Mouse (Mus musculus) MEL (cell line): ENCODE measurements around the gene Atg13. TPM values are rescaled to one million over a fixed set of nuclear protein-coding genes. Genes with fewer than 3 reads are reported as not detected.

Experiments
- DNase-seq: peaks from one replicate; pipeline ENCODE4 v3.0.0; 2011; ENCODE audit warnings: low read depth, low spot score
- H3K27ac ChIP-seq: 2 replicates; pipeline ENCODE4 v1.5.1; 2012; ENCODE audit warnings: low read depth, mild to moderate bottlenecking, control low read depth, low read length, moderate library complexity; ENCODE audit not compliant: control insufficient read depth
- H3K27me3 ChIP-seq, 2 experiments: fragments of 150-350 bp in 1 of 2; sonication (generic) in 1 of 2; 2 replicates each; pipeline ENCODE4 v1.6.1; 2012; ENCODE audit warnings: low read length in 2 of 2, mild to moderate bottlenecking in 2 of 2, improper control_type of control experiment in 1 of 2, moderate library complexity in 1 of 2; ENCODE audit not compliant: insufficient read depth in 2 of 2, control insufficient read depth in 1 of 2
- H3K36me3 ChIP-seq, 2 experiments: 2 replicates each; pipeline ENCODE4 v1.6.1; 2012 to 2014; ENCODE audit warnings: low read length in 2 of 2, improper control_type of control experiment in 1 of 2, inconsistent platforms in 1 of 2, mild to moderate bottlenecking in 1 of 2; ENCODE audit not compliant: insufficient read depth in 2 of 2, control insufficient read depth in 1 of 2
- H3K4me1 ChIP-seq, 2 experiments: fragments of 150-350 bp in 1 of 2; sonication (generic) in 1 of 2; 2 replicates each; pipeline ENCODE4 v1.6.1; 2012; ENCODE audit warnings: low read length in 2 of 2, improper control_type of control experiment in 1 of 2, mild to moderate bottlenecking in 1 of 2; ENCODE audit not compliant: insufficient read depth in 2 of 2, control insufficient read depth in 1 of 2
- H3K4me3 ChIP-seq, 2 experiments: fragments of 150-350 bp in 1 of 2; sonication (generic) in 1 of 2; 2 replicates each; pipeline ENCODE4 v1.5.1; 2012; ENCODE audit warnings: low read depth in 2 of 2, low read length in 2 of 2, mild to moderate bottlenecking in 2 of 2, moderate library complexity in 2 of 2, control low read depth in 1 of 2, improper control_type of control experiment in 1 of 2; ENCODE audit not compliant: control insufficient read depth in 1 of 2, insufficient read depth in 1 of 2
- H3K79me2 ChIP-seq: 2 replicates; pipeline ENCODE4 v1.6.1; 2012; ENCODE audit warnings: mild to moderate bottlenecking, low read length, moderate library complexity; ENCODE audit not compliant: control insufficient read depth, poor library complexity, insufficient read depth
- H3K9ac ChIP-seq: 2 replicates; pipeline ENCODE4 v1.6.1; 2012; ENCODE audit warnings: low read depth, mild to moderate bottlenecking, control low read depth, low read length, moderate library complexity; ENCODE audit not compliant: control insufficient read depth, poor library complexity, severe bottlenecking
- H3K9me3 ChIP-seq: fragments of 150-350 bp; sonication (generic); replicated peaks from 2 replicates; pipeline ENCODE4 v1.6.1; 2012; ENCODE audit warnings: mild to moderate bottlenecking, low read length, improper control_type of control experiment, moderate library complexity; ENCODE audit not compliant: insufficient read depth
- BHLHE40 ChIP-seq: IDR thresholded peaks from 2 replicates; pipeline ENCODE4 v1.6.1; 2012; ENCODE audit warnings: low read depth, mild to moderate bottlenecking, inconsistent platforms, low read length, improper control_type of control experiment, borderline replicate concordance
- CHD1 ChIP-seq: IDR thresholded peaks from 2 replicates; pipeline ENCODE4 v1.6.1; 2012; ENCODE audit warnings: low read depth, mild to moderate bottlenecking, inconsistent platforms, low read length, improper control_type of control experiment
- CHD2 ChIP-seq: IDR thresholded peaks from 2 replicates; pipeline ENCODE4 v1.6.1; 2011; ENCODE audit warnings: low read length, improper control_type of control experiment
- CTCF ChIP-seq, 3 experiments: IDR thresholded peaks in 2 of 3; conservative IDR thresholded peaks in 1 of 3; 2 replicates each; pipeline ENCODE4 v1.5.1; 2011 to 2012; ENCODE audit warnings: low read length in 3 of 3, low read depth in 2 of 3, mild to moderate bottlenecking in 2 of 3, improper control_type of control experiment in 1 of 3, inconsistent platforms in 1 of 3, mixed read lengths in 1 of 3, moderate library complexity in 1 of 3; ENCODE audit not compliant: control insufficient read depth in 1 of 3, insufficient read depth in 1 of 3, poor library complexity in 1 of 3, severe bottlenecking in 1 of 3
- E2F4 ChIP-seq: IDR thresholded peaks from 2 replicates; pipeline ENCODE4 v1.6.1; 2011; ENCODE audit warnings: low read depth, low read length, improper control_type of control experiment, borderline replicate concordance
- EP300 ChIP-seq, 2 experiments: IDR thresholded peaks; 2 replicates each; pipeline ENCODE4 v1.6.1; 2011; ENCODE audit warnings: improper control_type of control experiment in 2 of 2, low read length in 2 of 2, low read depth in 1 of 2, mild to moderate bottlenecking in 1 of 2
- ETS1 ChIP-seq: IDR thresholded peaks from 2 replicates; pipeline ENCODE4 v1.6.1; 2012; ENCODE audit warnings: low read depth, mild to moderate bottlenecking, inconsistent platforms, low read length, improper control_type of control experiment, moderate library complexity
- GABPA ChIP-seq: IDR thresholded peaks from 2 replicates; pipeline ENCODE4 v1.6.1; 2012; ENCODE audit warnings: low read depth, mild to moderate bottlenecking, inconsistent platforms, low read length, improper control_type of control experiment, moderate library complexity
- GATA1 ChIP-seq: IDR thresholded peaks from 2 replicates; pipeline ENCODE4 v1.6.1; 2011; ENCODE audit warnings: low read depth, low read length, improper control_type of control experiment
- MAFK ChIP-seq: IDR thresholded peaks from 2 replicates; pipeline ENCODE4 v1.6.1; 2011; ENCODE audit warnings: low read depth, mild to moderate bottlenecking, low read length, improper control_type of control experiment, borderline replicate concordance
- MAX ChIP-seq: IDR thresholded peaks from 2 replicates; pipeline ENCODE4 v1.6.1; 2011; ENCODE audit warnings: low read length, improper control_type of control experiment
- MEF2A ChIP-seq: IDR thresholded peaks from 2 replicates; pipeline ENCODE4 v1.6.1; 2014; ENCODE audit warnings: low read depth, mild to moderate bottlenecking, inconsistent platforms, low read length, improper control_type of control experiment; ENCODE audit not compliant: poor library complexity, insufficient replicate concordance, severe bottlenecking; ENCODE audit errors: extremely low read depth
- MYB ChIP-seq: IDR thresholded peaks from 2 replicates; pipeline ENCODE4 v1.6.1; 2011; ENCODE audit warnings: mild to moderate bottlenecking, low read depth, low read length, improper control_type of control experiment
- MYC ChIP-seq: IDR thresholded peaks from 2 replicates; pipeline ENCODE4 v1.6.1; 2011; ENCODE audit warnings: low read depth, mild to moderate bottlenecking, low read length, improper control_type of control experiment, moderate library complexity
- NELFE ChIP-seq: IDR thresholded peaks from 2 replicates; pipeline ENCODE4 v1.6.1; 2011; ENCODE audit warnings: low read depth, low read length, improper control_type of control experiment
- NRF1 ChIP-seq: IDR thresholded peaks from 2 replicates; pipeline ENCODE4 v1.6.1; 2014; ENCODE audit warnings: low read depth, mild to moderate bottlenecking, inconsistent platforms, low read length, improper control_type of control experiment, moderate library complexity; ENCODE audit not compliant: poor library complexity, insufficient read depth, severe bottlenecking
- POLR2A ChIP-seq, 2 experiments: IDR thresholded peaks; 2 replicates each; pipeline ENCODE4 v1.6.1; 2011 to 2012; ENCODE audit warnings: low read length in 2 of 2, mild to moderate bottlenecking in 2 of 2, control low read depth in 1 of 2, improper control_type of control experiment in 1 of 2, low read depth in 1 of 2, moderate library complexity in 1 of 2; ENCODE audit not compliant: control insufficient read depth in 1 of 2, insufficient read depth in 1 of 2, poor library complexity in 1 of 2
- POLR2AphosphoS2 ChIP-seq: IDR thresholded peaks from 2 replicates; pipeline ENCODE4 v1.6.1; 2011; ENCODE audit warnings: low read length, improper control_type of control experiment
- POLR2AphosphoS5 ChIP-seq: IDR thresholded peaks from 2 replicates; pipeline ENCODE4 v1.6.1; 2012; ENCODE audit warnings: low read depth, borderline replicate concordance, mild to moderate bottlenecking, inconsistent platforms, low read length, moderate library complexity, mixed read lengths
- RAD21 ChIP-seq: IDR thresholded peaks from 2 replicates; pipeline ENCODE4 v1.6.1; 2011; ENCODE audit warnings: mild to moderate bottlenecking, low read depth, low read length, improper control_type of control experiment
- RCOR1 ChIP-seq: IDR thresholded peaks from 2 replicates; pipeline ENCODE4 v1.6.1; 2012; ENCODE audit warnings: low read depth, mild to moderate bottlenecking, inconsistent platforms, low read length, improper control_type of control experiment
- SMC3 ChIP-seq: IDR thresholded peaks from 2 replicates; pipeline ENCODE4 v1.6.1; 2011; ENCODE audit warnings: low read depth, low read length, improper control_type of control experiment
- TAL1 ChIP-seq: IDR thresholded peaks from 2 replicates; pipeline ENCODE4 v1.6.1; 2012; ENCODE audit warnings: mild to moderate bottlenecking, inconsistent platforms, low read length, moderate library complexity, mixed read lengths
- USF1 ChIP-seq: IDR thresholded peaks from 2 replicates; pipeline ENCODE4 v1.6.1; 2014; ENCODE audit warnings: low read depth, mild to moderate bottlenecking, inconsistent platforms, low read length, improper control_type of control experiment, moderate library complexity
- ZC3H11A ChIP-seq: IDR thresholded peaks from 2 replicates; pipeline ENCODE4 v1.6.1; 2012; ENCODE audit warnings: low read depth, mild to moderate bottlenecking, inconsistent platforms, low read length, improper control_type of control experiment
- ZKSCAN1 ChIP-seq: IDR thresholded peaks from 2 replicates; pipeline ENCODE4 v1.6.1; 2012; ENCODE audit warnings: low read depth, mild to moderate bottlenecking, inconsistent platforms, low read length, improper control_type of control experiment, moderate library complexity
- ZMIZ1 ChIP-seq: IDR thresholded peaks from 2 replicates; pipeline ENCODE4 v1.6.1; 2012; ENCODE audit warnings: low read depth, mild to moderate bottlenecking, inconsistent platforms, low read length, improper control_type of control experiment, moderate library complexity
- polyA plus RNA-seq, 2 experiments: library from polyadenylated mRNA; stranded (reverse) in 1 of 2; unstranded in 1 of 2; fragments of >175 nt in 1 of 2; fragments of >200 nt in 1 of 2; gene quantifications; 2 replicates each; pipeline versions ENCODE4 v1.2.1 to v1.2.4; 2012; ENCODE audit warnings: low replicate concordance in 2 of 2, low read depth in 1 of 2; ENCODE audit not compliant: insufficient read length in 2 of 2, insufficient read depth in 1 of 2, missing spikeins in 1 of 2
- total RNA-seq: library from RNA; depleted of rRNA; stranded (reverse); fragments of 300-350 nt; gene quantifications from 2 replicates; pipeline ENCODE4 v1.2.3, GENCODE M21; 2012

The Atg13 gene
- total and polyA plus RNA-seq, 3 experiments: 8.4 to 27.7 TPM; not detected in 1

- TF ChIP-seq EP300 (IDR thresholded peaks at IDR 0.05; ENCODE audit: low read depth in 1 of 2, low read length in 2 of 2): 0 out of 4 replicates have a peak, but pooled peaks of 1 of the 2 experiments have one; percentile 34
- 0 out of 2 replicates have a peak, but pooled peaks have one; percentile 45 for TF ChIP-seq RCOR1
- peak; percentile 52; the same call in 1 of the 2 replicates for TF ChIP-seq GATA1
- TF ChIP-seq MAX: peak; percentile 43; the same call in 1 of the 2 replicates
- no peak for TF ChIP-seq GABPA
- Histone ChIP-seq H3K4me3 (peak overlapping the region; percentile 79 to 83), H3K9ac (peak overlapping the region; percentile 75), H3K9me3 (no peaks in the 10 kb centered on the region), H3K4me1 (peaks cover 0 to 5% of the 10 kb centered on the region in 2 experiments; a peak in 2 of 4 replicates), H3K27me3 (no peaks in the 10 kb centered on the region), H3K27ac (peak overlapping the region; percentile 90), H3K79me2 (peaks cover 26% of the 10 kb centered on the region), H3K36me3 (peaks cover 0 to 4% of the 10 kb centered on the region in 2 experiments; a peak in 3 of 4 replicates)
- DNase-seq: peak; percentile 88
Measured at GRCm38 (mm10) chr2:91650360-91650995, 59.9 kb downstream of the Atg13 start.

DNA sequence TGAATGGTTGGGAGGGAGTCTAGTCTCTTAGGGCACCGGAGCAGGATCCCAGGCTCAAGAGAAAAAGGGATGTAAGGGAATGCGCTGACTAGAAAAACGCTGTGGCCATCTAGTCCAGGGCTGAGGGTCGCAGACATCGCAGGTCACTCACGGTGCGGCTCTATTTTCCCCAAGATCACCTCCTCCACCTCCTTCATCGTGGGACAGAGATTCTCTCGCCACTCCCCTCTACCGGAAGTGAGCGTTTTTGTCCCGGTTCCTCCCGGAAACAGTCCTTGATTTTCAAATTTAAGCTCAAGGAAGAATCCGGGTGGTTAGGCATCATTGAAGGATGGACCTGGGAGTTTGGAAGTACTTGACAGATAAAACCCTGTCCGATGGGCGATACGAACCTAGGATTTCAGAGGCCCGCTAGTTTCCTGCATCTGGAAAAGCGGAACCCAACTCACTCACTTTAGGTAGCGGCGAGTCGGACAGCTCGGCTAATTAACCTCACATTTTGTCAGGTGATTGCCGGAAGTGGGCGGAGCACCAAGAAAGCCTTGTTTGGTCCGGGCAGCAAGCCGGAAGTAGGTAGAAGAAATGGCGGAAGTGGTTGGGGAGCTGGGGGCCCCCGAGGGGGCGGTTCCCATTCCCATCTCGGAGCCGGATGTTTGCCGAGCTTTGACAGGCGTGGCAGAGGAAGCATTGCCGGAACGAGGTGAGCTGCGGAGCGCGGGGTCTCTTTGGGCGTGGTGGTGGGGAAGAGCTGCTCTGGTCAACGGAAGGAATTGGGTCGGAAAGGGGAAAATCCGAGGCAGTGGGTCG, 60.6 kb downstream of the Atg13 start, which contains the start of the genes Zfp408 and Arhgap1:
TSS of gene Zfp408 (minus strand) at position 239 of the 807 bp plus-strand sequence.
TSS of gene Arhgap1 (plus strand) at position 308 of the 807 bp plus-strand sequence.
- H3K27ac ChIP-seq: peak within 1 kb of the TSS; percentile 90
- H3K27me3 ChIP-seq: no peaks in the 10 kb centered on the region
- peak within 1 kb of the TSS; percentile 89 to 94 for H3K4me3 ChIP-seq
- DNase-seq: peak; percentile 100
- H3K36me3 ChIP-seq: peaks cover 0 to 4% of the 10 kb centered on the region in 2 experiments; a peak in 3 of 4 replicates
- peaks cover 0 to 5% of the 10 kb centered on the region in 2 experiments; a peak in 2 of 4 replicates for H3K4me1 ChIP-seq
- no peaks in the 10 kb centered on the region for H3K9me3 ChIP-seq
- peaks cover 26% of the 10 kb centered on the region for H3K79me2 ChIP-seq
- H3K9ac ChIP-seq: peak within 1 kb of the TSS; percentile 92
- TF ChIP-seq POLR2AphosphoS2 (peak; percentile 83; the same call in 1 of the 2 replicates), E2F4 (peak; percentile 29; the same call in 1 of the 2 replicates), MAFK (no peak), GATA1 (no peak), TAL1 (no peak), MEF2A (no peak), NRF1 (0 out of 2 replicates have a peak, but pooled peaks have one; percentile 11), EP300 (IDR thresholded peaks at IDR 0.05; ENCODE audit: low read depth in 1 of 2, low read length in 2 of 2) (peak in 1 of 2 experiments; percentile 58; a peak in 1 of 4 replicates), MYC (peak; percentile 90), CHD1 (no peak), GABPA (no peak), USF1 (peak; percentile 94), ETS1 (peak; percentile 73; the same call in 1 of the 2 replicates), SMC3 (no peak), CHD2 (no peak), POLR2A (IDR thresholded peaks at IDR 0.05; ENCODE audit: control insufficient read depth in 1 of 2, insufficient read depth in 1 of 2, low read depth in 1 of 2, low read length in 2 of 2, poor library complexity in 1 of 2) (peak; percentile 61 to 88; a peak in 3 of 4 replicates), MYB (0 out of 2 replicates have a peak, but pooled peaks have one; percentile 32), BHLHE40 (peak; percentile 89), ZKSCAN1 (no peak), CTCF (IDR thresholded peaks at IDR 0.05 in 2 of 3, conservative IDR thresholded peaks at IDR 0.05 in 1 of 3; ENCODE audit: control insufficient read depth in 1 of 3, insufficient read depth in 1 of 3, low read depth in 2 of 3, low read length in 3 of 3, poor library complexity in 1 of 3, severe bottlenecking in 1 of 3) (no peak), NELFE (peak; percentile 80), RAD21 (no peak), ZC3H11A (no peak), POLR2AphosphoS5 (no peak), ZMIZ1 (peak; percentile 81; the same call in 1 of the 2 replicates)
